Mouse (Mus musculus) cerebellum, adult 2 months (tissue): ENCODE measurements around the gene Hmga1. TPM values are rescaled to one million over a fixed set of nuclear protein-coding genes. Genes with fewer than 3 reads are reported as not detected.

Experiments
- DNase-seq, 2 experiments: peaks; one replicate each; pipeline ENCODE4 v3.0.0; 2021
- H3K27ac ChIP-seq: fragments of 200-500 bp; 2 replicates; pipeline ENCODE4 v1.5.1; 2012; ENCODE audit warnings: low read length, control low read depth, inconsistent platforms; ENCODE audit not compliant: insufficient read depth
- H3K27me3 ChIP-seq: fragments of 200-500 bp; 2 replicates; pipeline ENCODE4 v1.6.1; 2012; ENCODE audit warnings: inconsistent platforms, mild to moderate bottlenecking, low read length, moderate library complexity; ENCODE audit not compliant: control insufficient read depth, insufficient read depth
- H3K4me1 ChIP-seq: fragments of 200-500 bp; 2 replicates; pipeline ENCODE4 v1.6.1; 2011; ENCODE audit warnings: low read length; ENCODE audit not compliant: control insufficient read depth, insufficient read depth
- H3K4me3 ChIP-seq: fragments of 200-500 bp; replicated peaks from 2 replicates; pipeline ENCODE3; 2011; ENCODE audit warnings: mild to moderate bottlenecking, low read depth, low read length, control low read depth; ENCODE audit not compliant: insufficient read depth
- CTCF ChIP-seq: fragments of 200-500 bp; IDR thresholded peaks from 2 replicates; pipeline ENCODE4 v1.5.1; 2011; ENCODE audit warnings: low read depth, mild to moderate bottlenecking, control low read depth, low read length, moderate library complexity, borderline replicate concordance; ENCODE audit not compliant: insufficient read depth
- POLR2A ChIP-seq: fragments of 200-500 bp; IDR thresholded peaks from 2 replicates; pipeline ENCODE4 v1.6.1; 2011; ENCODE audit warnings: low read length, control low read depth, borderline replicate concordance; ENCODE audit not compliant: insufficient read depth
- WGBS: fragments of 180-500 bp; shearing (Covaris S2); methylation state at CpG from one replicate; pipeline ENCODE4 v1.1.7; 2018; 5-methylcytosine and 5-hydroxymethylcytosine counted together
- polyA plus RNA-seq: library from polyadenylated mRNA; depleted of rRNA; stranded (reverse); fragments of >200 nt; gene quantifications from 2 replicates; pipeline ENCODE4 v1.2.3, GENCODE M21; 2012

Gene Hmga1
- polyA plus RNA-seq, 1 experiment, result 133 TPM

DNA sequence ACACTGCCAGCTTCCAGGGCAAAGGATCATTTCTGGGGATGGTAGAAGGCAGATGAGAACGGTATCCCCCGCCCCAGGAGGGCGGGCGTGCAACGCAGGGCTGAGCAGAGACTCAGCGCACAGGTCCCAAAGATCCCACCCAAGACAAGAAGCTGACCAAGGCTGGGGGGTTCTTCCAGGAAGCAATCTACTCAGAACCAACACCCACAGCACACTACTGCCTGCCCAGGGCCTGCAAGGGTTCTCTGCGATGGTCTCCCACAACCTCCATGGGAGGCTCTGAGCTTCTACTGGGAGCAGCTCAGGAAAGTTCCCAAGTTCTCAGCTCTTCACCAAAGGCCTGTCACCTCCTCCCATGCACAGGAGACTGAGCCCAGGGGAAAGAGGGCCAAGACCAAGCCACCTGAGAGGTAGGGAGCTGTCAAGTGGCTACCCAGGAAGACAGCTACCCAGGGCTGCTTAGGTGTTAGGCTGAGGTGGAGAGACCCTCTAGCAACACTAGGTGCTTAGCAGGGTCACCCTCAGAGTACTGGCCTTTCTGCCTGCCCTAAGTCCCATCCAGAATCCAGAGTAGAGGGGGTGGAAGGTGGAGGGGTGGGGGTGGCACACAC is 45.1 kb upstream of the Hmga1 start:
- Histone ChIP-seq H3K27me3 (no peaks in the 10 kb centered on the region), H3K4me1 (peaks cover 20% of the 10 kb centered on the region), H3K27ac (peak overlapping the region; percentile 98), H3K4me3 (peak overlapping the region; percentile 81)
- TF ChIP-seq POLR2A (no peak), CTCF (no peak)
- WGBS, result 21% methylated on average over 7 of the region's 7 CpGs
- peak; percentile 53 to 68 for DNase-seq

DNA sequence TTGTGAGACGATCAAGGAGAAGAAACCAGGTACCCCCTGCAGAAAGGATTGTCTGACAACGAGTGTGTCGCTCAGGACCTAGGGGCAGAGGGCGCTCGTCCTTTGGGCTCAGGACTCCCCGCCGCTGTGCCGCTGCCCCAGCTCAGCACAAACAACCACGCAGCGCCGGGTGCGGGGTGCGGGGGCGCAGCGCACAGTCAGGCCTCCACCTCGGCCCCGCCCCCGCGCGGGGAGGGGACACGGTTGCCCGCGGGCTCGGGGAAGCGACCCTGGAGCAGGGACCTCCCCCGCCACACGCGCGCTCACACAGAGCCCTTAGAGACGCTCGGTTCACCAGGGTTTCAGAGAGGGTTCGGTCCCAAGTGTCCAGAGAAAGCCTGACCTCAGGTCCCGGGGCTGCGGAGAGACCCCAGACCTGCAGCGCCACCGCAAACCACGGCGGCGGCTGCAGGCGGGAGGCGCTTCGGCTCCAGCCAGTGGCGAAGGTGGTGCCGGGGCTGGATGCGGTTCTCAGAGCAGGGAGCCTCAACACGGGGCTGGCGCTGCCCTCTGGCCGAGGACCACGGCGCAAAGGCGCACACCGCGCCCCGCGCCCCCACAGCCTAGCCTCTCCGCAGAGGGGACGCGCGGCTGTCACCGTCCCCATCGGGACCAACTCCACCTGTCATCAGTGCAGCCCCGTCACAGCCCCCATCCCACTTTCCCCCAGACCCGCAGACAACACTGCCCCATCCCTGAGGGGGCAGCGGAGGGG is 44.3 kb upstream of the Hmga1 start:
- DNase-seq, result peak; percentile 88 to 91
- under 1% methylated on average over 64 of the region's 64 CpGs for WGBS
- Histone ChIP-seq H3K4me1 (peaks cover 18% of the 10 kb centered on the region), H3K27me3 (no peaks in the 10 kb centered on the region), H3K27ac (peak overlapping the region; percentile 98), H3K4me3 (peak overlapping the region; percentile 81)
- TF ChIP-seq POLR2A, result peak; percentile 51; the same call in 1 of the 2 replicates
- TF ChIP-seq CTCF, result peak; percentile 36; the same call in 1 of the 2 replicates

DNA sequence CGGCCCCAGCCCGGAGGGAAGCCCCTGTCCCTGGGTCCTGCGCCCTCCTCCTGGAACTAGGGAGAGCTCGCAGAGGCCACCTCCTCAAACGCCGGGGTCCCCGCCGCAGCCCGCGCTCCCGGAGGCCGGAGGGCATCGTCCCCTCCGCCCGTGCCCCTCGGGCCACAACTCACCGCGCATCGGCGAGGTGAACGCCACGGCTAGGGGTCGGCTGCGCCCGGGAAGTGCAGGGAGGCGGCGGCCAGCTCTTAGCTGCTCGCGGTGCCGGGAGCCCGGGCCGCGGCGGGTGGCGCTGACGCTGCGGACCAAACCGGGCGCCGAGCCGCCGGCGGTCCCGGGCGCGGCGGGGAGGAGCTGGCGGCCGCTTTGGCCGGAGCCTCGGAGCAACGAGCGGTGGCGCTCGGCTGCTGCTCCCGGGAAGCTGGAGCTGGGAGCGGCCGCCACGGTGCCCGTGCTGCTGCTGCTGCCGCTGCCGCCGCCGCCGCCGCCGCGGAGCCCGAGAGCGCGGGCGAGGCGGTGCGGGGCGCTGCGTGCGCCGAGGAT is 43.6 kb upstream of the Hmga1 start:
- Histone ChIP-seq H3K27ac (peak overlapping the region; percentile 98), H3K27me3 (no peaks in the 10 kb centered on the region), H3K4me3 (peak overlapping the region; percentile 81), H3K4me1 (peaks cover 18% of the 10 kb centered on the region)
- 2% methylated on average over 72 of the region's 78 CpGs for WGBS
- TF ChIP-seq POLR2A (0 out of 2 replicates have a peak, but pooled peaks have one; percentile 22), CTCF (no peak)
- peak; percentile 51 to 69 for DNase-seq

DNA sequence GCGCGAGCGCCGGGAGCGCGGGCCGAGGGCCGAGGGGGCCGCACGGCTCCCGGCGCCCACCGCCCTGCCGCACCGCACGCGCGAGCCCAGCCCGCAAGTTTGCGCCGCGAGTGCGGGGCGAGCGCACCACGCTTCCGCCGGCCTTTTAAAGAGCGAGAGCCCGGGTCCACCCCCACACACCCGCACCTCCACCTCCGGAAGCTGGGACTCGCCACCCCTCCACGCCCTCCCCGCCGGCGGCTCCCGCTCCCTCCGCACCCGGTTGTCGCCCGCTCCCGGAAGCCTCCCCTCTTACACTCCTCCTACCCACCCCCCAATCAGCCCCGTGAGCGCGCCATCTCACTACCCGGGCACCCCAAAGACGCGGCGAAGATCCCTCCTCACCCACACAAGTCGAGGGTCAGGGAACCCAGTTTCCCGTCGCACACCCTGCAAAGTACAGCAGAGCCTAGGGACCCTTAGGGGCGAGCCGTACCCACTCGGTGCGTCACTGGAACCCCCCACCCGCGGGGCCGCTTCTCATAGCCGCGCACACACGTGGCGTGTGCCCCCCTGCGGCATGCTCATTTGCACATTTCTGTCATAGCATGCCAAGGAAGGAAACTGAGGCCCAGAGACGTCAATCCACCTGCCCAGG is 42.9 kb upstream of the Hmga1 start:
- H3K27ac ChIP-seq, result peak overlapping the region; percentile 98
- no peaks in the 10 kb centered on the region for H3K27me3 ChIP-seq
- peak; percentile 87 to 88 for DNase-seq
- peak overlapping the region; percentile 81 for H3K4me3 ChIP-seq
- under 1% methylated on average over 64 of the region's 66 CpGs for WGBS
- H3K4me1 ChIP-seq, result peaks cover 19% of the 10 kb centered on the region
- TF ChIP-seq CTCF (no peak), POLR2A (peak; percentile 97)

DNA sequence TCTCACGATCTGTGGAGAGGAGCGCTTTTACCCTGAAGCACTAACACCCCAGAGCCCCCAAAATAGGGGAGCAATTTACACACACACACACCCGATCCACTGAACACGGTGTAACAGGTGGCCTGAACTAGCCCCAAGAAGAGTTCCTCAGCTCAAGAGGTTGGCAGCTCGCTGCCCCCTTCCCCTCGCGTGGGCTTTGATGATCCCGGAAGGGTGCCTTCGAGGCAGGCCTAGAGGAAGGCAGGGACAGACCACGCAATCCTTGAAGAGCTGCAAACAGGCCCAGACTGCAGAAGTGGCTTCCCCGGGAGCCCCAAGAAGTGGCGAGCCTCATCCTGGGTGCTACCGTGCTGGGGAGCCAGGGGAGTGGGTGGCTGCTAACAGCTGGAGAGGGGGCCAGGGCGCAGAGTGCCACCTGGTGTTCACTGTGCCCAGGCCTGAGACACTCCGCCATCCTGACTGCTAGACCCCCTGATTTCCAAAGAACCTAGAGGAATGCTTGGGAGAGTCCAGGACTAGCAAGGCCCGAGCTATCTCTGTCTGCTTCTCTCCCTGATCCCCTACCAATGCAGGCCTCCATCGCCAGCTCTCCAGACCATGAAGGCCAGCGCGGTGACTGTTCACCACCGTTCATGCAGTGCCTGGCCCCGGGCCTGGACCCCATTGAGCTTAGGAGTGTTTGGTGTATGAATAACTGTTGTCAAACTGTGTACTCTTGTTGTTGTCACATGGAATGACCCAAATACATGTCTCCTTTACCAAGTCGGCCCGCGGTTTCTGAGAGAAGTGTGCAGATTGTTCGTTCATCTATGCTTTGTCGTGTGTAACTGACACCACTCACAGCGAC is 42.2 kb upstream of the Hmga1 start:
- Histone ChIP-seq H3K27ac (no peak overlapping the region; the same call in 1 of the 2 replicates), H3K4me3 (peak overlapping the region; percentile 81), H3K27me3 (no peaks in the 10 kb centered on the region), H3K4me1 (peaks cover 16% of the 10 kb centered on the region)
- WGBS, result 49% methylated on average over 27 of the region's 27 CpGs
- no peak for TF ChIP-seq POLR2A
- peak; percentile 8; the same call in 1 of the 2 replicates for TF ChIP-seq CTCF
- DNase-seq, result peak in 1 of 2 experiments; percentile 31

DNA sequence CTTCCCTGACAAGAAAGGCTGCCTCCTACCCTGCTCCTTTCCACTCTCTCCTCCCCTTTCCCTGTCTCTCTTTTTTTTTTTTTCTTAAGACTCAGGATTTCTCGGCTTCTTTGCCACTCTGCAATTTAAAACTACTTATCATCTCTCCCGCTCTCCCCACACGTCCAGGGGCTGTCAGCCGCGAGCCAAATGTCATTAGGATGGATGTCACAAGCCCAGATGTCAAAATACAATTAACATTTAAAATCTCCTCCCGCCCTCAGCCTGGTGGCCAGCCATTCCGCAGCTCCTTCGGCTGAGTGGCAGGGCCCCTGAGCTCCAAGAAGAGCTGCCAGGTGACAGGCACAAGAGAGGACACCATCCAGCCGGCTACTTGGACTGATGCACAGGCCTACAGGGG is 38.0 kb upstream of the Hmga1 start:
- WGBS, result 60% methylated on average over 9 of the region's 9 CpGs

More for the DNA sequence above, 38.0 kb upstream of the Hmga1 start:
- no peak overlapping the region for H3K4me3 ChIP-seq
- H3K4me1 ChIP-seq, result peaks cover 24% of the 10 kb centered on the region
- DNase-seq, result peak in 1 of 2 experiments; percentile 3
- H3K27me3 ChIP-seq, result no peaks in the 10 kb centered on the region
- no peak overlapping the region for H3K27ac ChIP-seq
- no peak for TF ChIP-seq CTCF
- no peak for TF ChIP-seq POLR2A
